Mouse (Mus musculus) frontal cortex, adult 2 months (tissue): ENCODE measurements around the gene Ech1. TPM values are rescaled to one million over a fixed set of nuclear protein-coding genes. Genes with fewer than 3 reads are reported as not detected.
A peak's percentile ranks its signal among the peaks of the same experiment; 100 is the strongest.

Source experiments
- DNase-seq, 2 experiments: peaks; one replicate each; pipeline ENCODE4 v3.0.0; 2022; ENCODE audit warnings: low spot score in 1 of 2; ENCODE audit errors: extremely low spot score in 1 of 2
- polyA plus RNA-seq: library from polyadenylated mRNA; depleted of rRNA; stranded (reverse); fragments of >200 nt; gene quantifications from 2 replicates; pipeline ENCODE4 v1.2.3, GENCODE M21; 2012

Ech1 gene
- polyA plus RNA-seq, 1 experiment: 106 TPM

- no peak for DNase-seq
These were observed 22.0 kb upstream of the Ech1 start for GRCm38 (mm10) chr7:28802846-28803588.

GRCm38 (mm10) chr7:28803756-28804155 lies 21.3 kb upstream of the Ech1 start:
- DNase-seq: no peak

GRCm38 (mm10) chr7:28806869-28807268 lies 18.1 kb upstream of the Ech1 start:
- DNase-seq: no peak

GRCm38 (mm10) chr7:28807641-28808220 lies 17.3 kb upstream of the Ech1 start:
- no peak for DNase-seq

GRCm38 (mm10) chr7:28808221-28808941 lies 16.6 kb upstream of the Ech1 start, which contains the start of gene Hnrnpl:
Hnrnpl (plus strand) TSS chr7:28808541.
- peak in 1 of 2 experiments; percentile 52 for DNase-seq

GRCm38 (mm10) chr7:28808957-28809393 lies 16.0 kb upstream of the Ech1 start:
- DNase-seq: peak; percentile 87 to 97

- DNase-seq: peak in 1 of 2 experiments; percentile 66
These were observed 15.5 kb upstream of the Ech1 start for GRCm38 (mm10) chr7:28809401-28810089.

GRCm38 (mm10) chr7:28810107-28811066 lies 14.6 kb upstream of the Ech1 start:
- DNase-seq: peak; percentile 100

GRCm38 (mm10) chr7:28811228-28811627 lies 13.8 kb upstream of the Ech1 start:
- peak; percentile 78 to 93 for DNase-seq

- DNase-seq: no peak
These were observed 13.3 kb upstream of the Ech1 start for GRCm38 (mm10) chr7:28811640-28812275.

GRCm38 (mm10) chr7:28812436-28812835 lies 12.6 kb upstream of the Ech1 start:
- DNase-seq: no peak

- DNase-seq: no peak
These were observed 12.1 kb upstream of the Ech1 start for GRCm38 (mm10) chr7:28812949-28813348.

- no peak for DNase-seq
These were observed 10.5 kb upstream of the Ech1 start for GRCm38 (mm10) chr7:28814306-28815034.

GRCm38 (mm10) chr7:28815230-28815629 lies 9.8 kb upstream of the Ech1 start:
- no peak for DNase-seq

- no peak for DNase-seq
These were observed 8.8 kb upstream of the Ech1 start for GRCm38 (mm10) chr7:28816201-28816600.

GRCm38 (mm10) chr7:28816920-28817319 lies 8.1 kb upstream of the Ech1 start:
- DNase-seq: no peak

GRCm38 (mm10) chr7:28817524-28817923 lies 7.5 kb upstream of the Ech1 start:
- DNase-seq: no peak

GRCm38 (mm10) chr7:28817957-28818356 lies 7.1 kb upstream of the Ech1 start:
- DNase-seq: no peak

- DNase-seq: no peak
These were observed 6.6 kb upstream of the Ech1 start for GRCm38 (mm10) chr7:28818436-28818835.
